Mouse (Mus musculus) embryonic fibroblast, embryonic 13.5 days (primary cell): ENCODE data around the gene Tiam1. TPM values are rescaled to one million over a fixed set of nuclear protein-coding genes. Genes with fewer than 3 reads are reported as not detected.

Experiments
- H3K27ac ChIP-seq: 2 replicates; pipeline ENCODE4 v1.5.1; 2012; ENCODE audit warnings: low read length, control low read depth, inconsistent platforms; ENCODE audit not compliant: insufficient read depth
- H3K4me1 ChIP-seq: 2 replicates; pipeline ENCODE4 v1.6.1; 2011; ENCODE audit warnings: low read length; ENCODE audit not compliant: control insufficient read depth, insufficient read depth
- H3K4me3 ChIP-seq: 2 replicates; pipeline ENCODE4 v1.5.1; 2011; ENCODE audit warnings: mild to moderate bottlenecking, control low read depth, low read length; ENCODE audit not compliant: insufficient read depth
- CTCF ChIP-seq: IDR thresholded peaks from 2 replicates; pipeline ENCODE4 v1.5.1; 2011; ENCODE audit warnings: mild to moderate bottlenecking, control low read depth, low read length, moderate library complexity, borderline replicate concordance; ENCODE audit not compliant: insufficient read depth
- POLR2A ChIP-seq: IDR thresholded peaks from 2 replicates; pipeline ENCODE4 v1.6.1; 2011; ENCODE audit warnings: low read depth, mild to moderate bottlenecking, control low read depth, low read length, moderate library complexity
- polyA plus RNA-seq: library from polyadenylated mRNA; stranded (reverse); fragments of >200 nt; gene quantifications from 2 replicates; pipeline ENCODE4 v1.2.4, GENCODE M21; 2011; ENCODE audit warnings: low read depth; ENCODE audit not compliant: missing spikeins, insufficient read length

Gene Tiam1
- polyA plus RNA-seq, 1 experiment, result 17.8 TPM

DNA sequence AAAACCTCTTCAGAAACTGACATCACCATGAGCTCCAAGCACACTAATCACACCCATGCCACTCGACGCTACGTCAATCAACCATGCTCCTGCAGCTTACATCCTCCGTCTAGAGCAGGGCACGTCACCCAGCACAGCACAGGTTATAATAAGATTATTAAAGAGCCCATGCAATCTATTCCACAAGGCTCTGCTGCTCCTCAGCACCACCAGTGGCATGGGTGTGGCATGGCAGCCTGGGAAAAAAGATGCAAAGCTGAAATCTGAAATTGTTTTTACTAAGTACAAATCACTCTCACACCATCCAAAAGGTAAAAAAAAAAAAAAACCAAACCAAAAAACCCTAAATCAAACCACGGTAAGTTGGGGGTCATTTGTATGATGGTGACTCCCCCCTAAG, 135.1 kb downstream of the Tiam1 start:
- no peak for TF ChIP-seq POLR2A
- no peak for TF ChIP-seq CTCF
- Histone ChIP-seq H3K4me3 (no peak overlapping the region), H3K4me1 (no peaks in the 10 kb centered on the region), H3K27ac (no peak overlapping the region)

DNA sequence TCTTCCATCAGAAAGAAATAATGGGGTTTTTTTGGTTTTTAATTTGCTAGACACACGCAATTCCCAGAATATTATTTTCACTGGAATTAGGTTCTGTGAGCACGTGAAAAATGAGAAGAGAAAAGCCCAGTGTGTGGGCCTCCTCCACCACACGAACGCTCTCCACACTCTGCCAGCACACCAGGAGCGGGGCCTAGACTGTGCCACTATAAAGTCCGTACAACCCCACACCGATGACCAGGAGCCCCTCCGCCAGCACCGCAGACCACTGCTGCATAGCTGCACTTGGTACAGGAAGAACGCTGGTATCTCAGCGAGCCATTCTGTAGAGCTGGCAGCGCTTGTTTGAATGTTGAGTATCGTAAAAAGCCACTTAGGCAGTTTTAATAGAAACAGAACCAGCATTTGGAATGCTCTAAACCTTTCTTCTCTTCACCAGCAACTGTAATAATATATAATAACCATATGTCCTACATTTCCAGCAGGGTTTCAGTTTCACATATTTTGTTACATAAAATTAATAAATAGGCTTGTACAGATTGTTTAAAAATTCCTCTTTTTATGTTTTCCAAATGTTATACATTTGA, 136.1 kb downstream of the Tiam1 start:
- no peaks in the 10 kb centered on the region for H3K4me1 ChIP-seq
- TF ChIP-seq CTCF (no peak), POLR2A (no peak)
- H3K4me3 ChIP-seq, result no peak overlapping the region
- H3K27ac ChIP-seq, result no peak overlapping the region

DNA sequence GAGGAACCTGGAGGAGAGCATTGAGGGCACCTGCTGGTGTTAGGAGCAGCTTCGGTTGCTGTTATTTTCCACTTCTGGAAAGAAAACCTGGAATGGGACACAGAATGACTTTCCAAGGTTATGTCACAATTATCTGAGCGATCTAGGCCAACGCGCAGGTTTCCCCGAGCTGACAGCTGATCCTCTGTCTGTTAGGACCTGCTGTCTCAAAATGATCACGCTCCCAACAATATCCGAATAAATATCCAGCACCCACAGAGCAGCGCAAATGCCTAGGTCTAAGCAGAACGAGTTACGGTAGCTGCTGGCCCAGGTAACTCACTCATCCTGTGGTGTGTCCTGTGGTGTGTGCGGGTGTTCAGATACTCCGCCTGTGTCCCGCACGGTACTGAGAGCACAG, 140.0 kb downstream of the Tiam1 start:
- TF ChIP-seq CTCF, result no peak
- TF ChIP-seq POLR2A, result no peak
- H3K4me3 ChIP-seq, result no peak overlapping the region
- H3K27ac ChIP-seq, result no peak overlapping the region
- no peaks in the 10 kb centered on the region for H3K4me1 ChIP-seq

DNA sequence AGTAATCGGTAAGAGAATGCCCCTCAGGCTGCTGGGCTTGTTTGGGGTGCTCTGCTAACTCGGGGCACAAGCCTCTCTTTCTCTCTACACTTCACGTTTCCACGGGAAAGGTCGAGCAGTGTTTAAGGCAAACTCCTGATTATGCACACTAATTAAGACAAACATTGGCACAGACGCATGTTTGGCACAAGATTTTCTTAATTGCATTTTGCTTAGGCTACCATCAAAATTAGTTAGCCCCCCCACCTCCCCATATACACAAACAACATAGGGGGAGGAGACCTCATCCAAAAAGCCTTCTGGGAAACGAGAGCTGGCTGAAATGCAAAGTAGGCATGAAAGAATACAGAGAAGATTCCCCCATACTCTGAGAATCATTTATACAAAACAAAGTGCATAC, 148.4 kb downstream of the Tiam1 start:
- peaks cover 3% of the 10 kb centered on the region; the same call in 1 of the 2 replicates for H3K4me1 ChIP-seq
- no peak for TF ChIP-seq CTCF
- TF ChIP-seq POLR2A, result no peak
- no peak overlapping the region for H3K4me3 ChIP-seq
- no peak overlapping the region for H3K27ac ChIP-seq

DNA sequence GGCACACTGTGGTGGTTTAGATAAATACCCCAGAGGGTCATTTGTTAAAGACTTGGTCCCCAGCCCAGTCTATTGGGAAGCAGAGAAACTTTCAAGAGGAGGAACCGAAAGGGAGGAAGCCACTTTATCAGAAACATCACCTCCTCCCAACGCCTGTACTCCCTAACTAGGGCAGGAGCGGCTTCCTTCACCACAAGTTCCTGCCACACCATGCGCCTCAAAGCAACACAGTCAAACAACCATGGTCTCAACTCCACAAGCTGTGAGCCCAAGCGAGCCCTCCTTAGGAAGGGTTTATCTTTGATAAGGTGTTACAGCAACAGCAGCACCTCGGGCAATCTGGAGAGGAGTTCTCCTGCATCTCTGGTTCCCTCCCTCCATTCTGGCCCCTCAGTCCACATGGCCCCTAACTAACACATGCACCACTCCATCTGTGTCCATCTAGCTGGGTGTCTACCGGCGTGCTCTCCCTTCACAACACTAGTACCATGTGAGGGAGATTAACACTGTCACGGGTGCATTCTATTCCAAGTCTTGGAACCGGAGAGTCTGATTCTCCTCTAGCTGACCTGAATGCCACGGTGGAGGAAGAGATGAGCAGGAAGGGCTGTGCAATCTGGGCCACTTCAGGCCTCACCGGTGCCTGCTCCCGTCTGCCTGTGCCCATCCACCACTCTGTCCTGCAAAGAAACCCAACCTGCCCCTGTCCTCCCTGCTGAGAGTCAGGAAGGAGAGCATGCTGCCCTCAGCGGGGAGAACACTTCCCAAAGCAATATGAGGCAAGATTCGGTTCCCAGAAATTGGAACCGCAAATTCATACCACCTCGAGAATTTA, 149.4 kb downstream of the Tiam1 start:
- Histone ChIP-seq H3K4me1 (peaks cover 3% of the 10 kb centered on the region; the same call in 1 of the 2 replicates), H3K4me3 (no peak overlapping the region), H3K27ac (no peak overlapping the region)
- TF ChIP-seq CTCF (no peak), POLR2A (no peak)

DNA sequence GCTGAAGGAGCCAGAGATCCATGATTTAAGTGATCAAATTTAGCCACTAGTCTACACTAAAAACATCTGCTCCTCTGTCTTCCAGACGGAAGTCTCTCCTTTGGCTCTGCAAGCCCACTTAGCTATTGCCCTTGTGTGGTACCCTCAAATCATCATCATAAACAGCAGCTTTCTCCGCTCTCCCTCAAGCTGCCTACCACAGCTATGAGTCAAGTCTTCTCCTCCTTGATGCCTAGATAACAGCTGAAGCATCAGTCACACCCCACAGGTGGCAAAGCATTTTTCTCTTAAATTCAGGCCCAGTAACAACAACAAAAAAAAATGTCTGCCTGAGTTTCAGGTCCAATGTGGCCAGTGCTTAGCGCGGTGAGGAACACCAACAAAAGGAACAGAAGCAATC, 150.1 kb downstream of the Tiam1 start:
- TF ChIP-seq POLR2A, result no peak
- no peak for TF ChIP-seq CTCF
- Histone ChIP-seq H3K4me3 (no peak overlapping the region), H3K4me1 (peaks cover 3% of the 10 kb centered on the region; the same call in 1 of the 2 replicates), H3K27ac (no peak overlapping the region)

DNA sequence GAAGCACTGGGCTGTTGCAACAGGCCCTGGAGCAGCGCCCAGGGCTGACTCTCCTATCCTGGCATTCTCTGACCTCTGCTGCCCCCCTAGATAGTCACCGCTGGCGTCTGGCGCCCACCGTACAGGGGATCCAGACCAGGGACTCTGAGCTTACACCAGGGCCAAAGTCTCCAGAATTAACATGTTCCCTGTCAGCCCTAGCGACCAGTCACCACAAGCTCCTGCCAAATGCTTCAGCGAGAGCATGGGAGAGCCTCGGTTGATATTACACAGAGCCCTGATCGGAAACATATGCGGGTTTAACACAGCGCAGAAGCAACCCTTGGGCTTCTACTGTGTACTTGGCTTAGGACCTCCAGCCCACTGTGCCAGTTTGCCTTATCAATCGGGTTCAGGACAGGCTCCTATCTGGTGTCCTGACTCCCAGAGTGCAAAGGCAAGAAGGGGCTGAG, 151.8 kb downstream of the Tiam1 start:
- TF ChIP-seq CTCF, result no peak
- no peak for TF ChIP-seq POLR2A
- H3K4me3 ChIP-seq, result no peak overlapping the region
- H3K4me1 ChIP-seq, result peaks cover 3% of the 10 kb centered on the region; the same call in 1 of the 2 replicates
- no peak overlapping the region for H3K27ac ChIP-seq

DNA sequence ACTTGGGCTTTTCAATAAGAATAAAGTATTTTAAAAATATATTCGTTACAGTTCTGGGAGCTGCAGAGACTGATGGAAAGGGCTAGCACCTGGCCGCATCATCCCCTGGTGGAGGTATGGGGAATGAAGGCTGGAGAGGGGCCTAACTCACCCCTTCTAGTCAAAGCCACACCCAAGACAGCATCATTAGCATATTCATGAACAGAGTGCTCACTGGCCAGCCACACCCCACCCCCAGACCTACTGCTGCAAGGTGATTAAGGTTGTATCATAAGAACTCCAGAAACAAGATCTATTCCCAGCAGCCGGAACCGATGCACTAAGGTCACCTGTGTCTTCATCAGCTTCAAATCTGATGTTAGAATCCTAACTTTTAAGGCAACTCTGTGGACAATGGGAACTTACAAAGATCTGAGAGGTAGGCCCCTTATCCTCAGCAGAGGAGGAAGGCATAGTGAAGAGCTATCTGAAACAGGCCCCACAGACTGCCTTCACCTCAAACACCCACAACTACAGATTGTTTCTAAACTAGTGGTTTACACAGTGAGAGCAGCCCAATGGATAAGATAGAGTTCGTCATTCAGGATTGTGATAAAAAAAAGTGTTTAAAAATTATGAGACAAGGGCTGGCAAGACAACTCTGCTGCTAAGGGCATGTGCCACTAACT, 153.1 kb downstream of the Tiam1 start:
- no peak for TF ChIP-seq CTCF
- TF ChIP-seq POLR2A, result no peak
- no peak overlapping the region for H3K27ac ChIP-seq
- peaks cover 3% of the 10 kb centered on the region; the same call in 1 of the 2 replicates for H3K4me1 ChIP-seq
- no peak overlapping the region for H3K4me3 ChIP-seq

DNA sequence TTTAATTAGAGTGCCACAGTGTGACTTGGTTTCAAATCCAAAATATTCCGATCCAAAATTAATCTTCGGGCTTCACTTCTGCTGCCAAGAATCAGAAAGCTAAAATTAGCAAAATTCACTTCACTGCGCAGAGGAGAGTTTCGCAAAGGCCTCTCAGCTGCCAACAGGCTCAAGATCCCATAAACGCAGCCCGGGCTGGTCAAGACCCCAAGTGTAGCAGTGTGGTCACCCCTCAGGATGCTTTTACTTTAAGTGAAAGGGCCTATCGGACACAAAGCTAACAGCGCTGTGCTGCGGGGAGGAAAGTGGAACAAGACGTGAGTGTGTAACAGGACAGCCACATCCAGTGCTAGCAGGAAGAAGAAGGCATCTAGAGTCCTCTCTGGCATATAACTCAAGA, 153.8 kb downstream of the Tiam1 start:
- no peak overlapping the region for H3K27ac ChIP-seq
- no peak for TF ChIP-seq POLR2A
- no peak for TF ChIP-seq CTCF
- H3K4me1 ChIP-seq, result peaks cover 3% of the 10 kb centered on the region; the same call in 1 of the 2 replicates
- no peak overlapping the region for H3K4me3 ChIP-seq
